Mouse (Mus musculus): Measurements from ENCODE around the gene Ust. TPM values are rescaled to one million over a fixed set of nuclear protein-coding genes. Genes with fewer than 3 reads are reported as not detected.

Ust gene
- total RNA-seq, 2 experiments from 2014 or later = 1.2 to 1.6 TPM

- ATAC-seq (ENCODE audit: poor library complexity, severe bottlenecking) = peak; percentile 73
Measured at GRCm38 (mm10) chr10:8505346-8506246, 13.0 kb downstream of the Ust start.

GRCm38 (mm10) chr10:8504832-8505231 is 13.8 kb downstream of the Ust start:
- peak; percentile 68 for ATAC-seq (ENCODE audit: poor library complexity, severe bottlenecking)

GRCm38 (mm10) chr10:8498951-8499891 is 19.4 kb downstream of the Ust start:
- ATAC-seq (ENCODE audit: poor library complexity, severe bottlenecking) = no peak

- no peak for ATAC-seq (ENCODE audit: poor library complexity, severe bottlenecking)
Measured at GRCm38 (mm10) chr10:8495543-8496141, 23.0 kb downstream of the Ust start.

- no peak for ATAC-seq (ENCODE audit: poor library complexity, severe bottlenecking)
Measured at GRCm38 (mm10) chr10:8491909-8492591, 26.6 kb downstream of the Ust start.

- ATAC-seq (ENCODE audit: poor library complexity, severe bottlenecking) = no peak
Measured at GRCm38 (mm10) chr10:8487388-8487787, 31.2 kb downstream of the Ust start.

GRCm38 (mm10) chr10:8484487-8484886 is 34.1 kb downstream of the Ust start:
- ATAC-seq (ENCODE audit: poor library complexity, severe bottlenecking) = no peak

GRCm38 (mm10) chr10:8482779-8483178 is 35.8 kb downstream of the Ust start:
- no peak for ATAC-seq (ENCODE audit: poor library complexity, severe bottlenecking)

GRCm38 (mm10) chr10:8479779-8480178 is 38.8 kb downstream of the Ust start:
- no peak for ATAC-seq (ENCODE audit: poor library complexity, severe bottlenecking)

GRCm38 (mm10) chr10:8477936-8478335 is 40.7 kb downstream of the Ust start:
- ATAC-seq (ENCODE audit: poor library complexity, severe bottlenecking) = no peak

- ATAC-seq (ENCODE audit: poor library complexity, severe bottlenecking) = no peak
Measured at GRCm38 (mm10) chr10:8471995-8472394, 46.6 kb downstream of the Ust start.

GRCm38 (mm10) chr10:8471012-8471411 is 47.6 kb downstream of the Ust start:
- ATAC-seq (ENCODE audit: poor library complexity, severe bottlenecking) = no peak

GRCm38 (mm10) chr10:8469516-8469915 is 49.1 kb downstream of the Ust start:
- no peak for ATAC-seq (ENCODE audit: poor library complexity, severe bottlenecking)

- ATAC-seq (ENCODE audit: poor library complexity, severe bottlenecking) = no peak
Measured at GRCm38 (mm10) chr10:8468651-8469386, 49.8 kb downstream of the Ust start.

- ATAC-seq (ENCODE audit: poor library complexity, severe bottlenecking) = no peak
Measured at GRCm38 (mm10) chr10:8465918-8466317, 52.7 kb downstream of the Ust start.

- no peak for ATAC-seq (ENCODE audit: poor library complexity, severe bottlenecking)
Measured at GRCm38 (mm10) chr10:8465216-8465615, 53.4 kb downstream of the Ust start.

GRCm38 (mm10) chr10:8461372-8461771 is 57.3 kb downstream of the Ust start:
- ATAC-seq (ENCODE audit: poor library complexity, severe bottlenecking) = no peak

- no peak for ATAC-seq (ENCODE audit: poor library complexity, severe bottlenecking)
Measured at GRCm38 (mm10) chr10:8454711-8455110, 63.9 kb downstream of the Ust start.

GRCm38 (mm10) chr10:8447681-8448080 is 70.9 kb downstream of the Ust start:
- no peak for ATAC-seq (ENCODE audit: poor library complexity, severe bottlenecking)

GRCm38 (mm10) chr10:8446972-8447371 is 71.7 kb downstream of the Ust start:
- no peak for ATAC-seq (ENCODE audit: poor library complexity, severe bottlenecking)

Data from megakaryocyte, adult 5-6 weeks (primary cell).